Mouse (Mus musculus) testis, adult 2 months (tissue): ENCODE data around the gene Rab10. TPM values are rescaled to one million over a fixed set of nuclear protein-coding genes. Genes with fewer than 3 reads are reported as not detected.

Source experiments
- H3K27ac ChIP-seq: fragments of 200-500 bp; 2 replicates; pipeline ENCODE4 v1.5.1; 2012; ENCODE audit warnings: low read depth, low read length; ENCODE audit not compliant: control insufficient read depth, insufficient read depth
- H3K27me3 ChIP-seq: fragments of 200-500 bp; 2 replicates; pipeline ENCODE4 v1.6.1; 2012; ENCODE audit warnings: mild to moderate bottlenecking, low read length, moderate library complexity; ENCODE audit not compliant: control insufficient read depth, insufficient read depth
- H3K36me3 ChIP-seq: fragments of 200-500 bp; 2 replicates; pipeline ENCODE4 v1.6.1; 2012; ENCODE audit warnings: mild to moderate bottlenecking, low read length; ENCODE audit not compliant: control insufficient read depth, insufficient read depth
- H3K4me1 ChIP-seq: fragments of 200-500 bp; 2 replicates; pipeline ENCODE4 v1.6.1; 2012; ENCODE audit warnings: low read length; ENCODE audit not compliant: control insufficient read depth, insufficient read depth
- H3K4me3 ChIP-seq: fragments of 200-500 bp; 2 replicates; pipeline ENCODE4 v1.5.1; 2012; ENCODE audit warnings: low read depth, mild to moderate bottlenecking, low read length, moderate library complexity, mixed read lengths; ENCODE audit not compliant: control insufficient read depth
- CTCF ChIP-seq: fragments of 200-500 bp; IDR thresholded peaks from 2 replicates; pipeline ENCODE4 v1.5.1; 2012; ENCODE audit warnings: low read depth, mild to moderate bottlenecking, inconsistent platforms, low read length, moderate library complexity; ENCODE audit not compliant: control insufficient read depth, insufficient read depth, insufficient replicate concordance
- POLR2A ChIP-seq: fragments of 200-500 bp; IDR thresholded peaks from 2 replicates; pipeline ENCODE4 v1.6.1; 2012; ENCODE audit warnings: low read depth, mild to moderate bottlenecking, inconsistent platforms, low read length, moderate library complexity; ENCODE audit not compliant: control insufficient read depth
- polyA plus RNA-seq: library from polyadenylated mRNA; depleted of rRNA; stranded (reverse); fragments of >200 nt; gene quantifications from 2 replicates; pipeline ENCODE4 v1.2.3, GENCODE M21; 2012

Gene Rab10
- polyA plus RNA-seq, 1 experiment: 15.3 TPM

- Histone ChIP-seq H3K4me1 (no peaks in the 10 kb centered on the region), H3K4me3 (no peak overlapping the region), H3K27me3 (no peaks in the 10 kb centered on the region), H3K27ac (no peak overlapping the region), H3K36me3 (no peaks in the 10 kb centered on the region)
- TF ChIP-seq CTCF (no peak), POLR2A (no peak)
Observed at GRCm38 (mm10) chr12:3283829-3284440, 25.8 kb downstream of the Rab10 start.

- no peak for TF ChIP-seq POLR2A
- no peak for TF ChIP-seq CTCF
- Histone ChIP-seq H3K36me3 (no peaks in the 10 kb centered on the region), H3K4me1 (no peaks in the 10 kb centered on the region), H3K27me3 (no peaks in the 10 kb centered on the region), H3K4me3 (no peak overlapping the region), H3K27ac (no peak overlapping the region)
Observed at GRCm38 (mm10) chr12:3282954-3283353, 26.8 kb downstream of the Rab10 start.

DNA sequence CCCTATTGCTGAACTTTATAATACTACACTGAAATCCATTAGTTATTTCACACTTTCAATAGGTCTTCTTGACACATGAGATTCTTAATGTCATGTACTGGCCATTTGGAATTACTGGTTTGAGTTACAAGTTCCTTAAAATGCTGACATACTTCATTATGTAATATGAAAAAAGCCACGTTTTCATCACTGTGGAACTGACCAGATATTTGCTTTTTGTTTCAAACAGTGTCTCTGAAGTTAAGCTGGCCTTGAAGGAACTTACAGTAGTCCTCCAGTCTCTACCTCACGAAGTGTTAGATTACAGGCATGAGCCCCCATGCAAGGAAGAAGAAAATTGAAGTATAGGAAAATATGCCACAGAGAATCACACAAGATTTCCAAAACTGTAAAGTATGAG, 27.2 kb downstream of the Rab10 start:
- Histone ChIP-seq H3K4me1 (no peaks in the 10 kb centered on the region), H3K36me3 (no peaks in the 10 kb centered on the region), H3K27me3 (no peaks in the 10 kb centered on the region), H3K27ac (no peak overlapping the region), H3K4me3 (no peak overlapping the region)
- no peak for TF ChIP-seq POLR2A
- TF ChIP-seq CTCF: no peak

- TF ChIP-seq POLR2A: no peak
- no peak for TF ChIP-seq CTCF
- no peaks in the 10 kb centered on the region for H3K36me3 ChIP-seq
- H3K27me3 ChIP-seq: no peaks in the 10 kb centered on the region
- H3K4me3 ChIP-seq: no peak overlapping the region
- no peaks in the 10 kb centered on the region for H3K4me1 ChIP-seq
- no peak overlapping the region for H3K27ac ChIP-seq
Observed at GRCm38 (mm10) chr12:3278880-3279339, 30.9 kb downstream of the Rab10 start.

GRCm38 (mm10) chr12:3270818-3271217, 39.0 kb downstream of the Rab10 start:
- Histone ChIP-seq H3K27ac (no peak overlapping the region), H3K4me1 (no peaks in the 10 kb centered on the region), H3K4me3 (no peak overlapping the region), H3K36me3 (no peaks in the 10 kb centered on the region), H3K27me3 (no peaks in the 10 kb centered on the region)
- TF ChIP-seq POLR2A (no peak), CTCF (no peak)

- TF ChIP-seq CTCF (no peak), POLR2A (no peak)
- H3K36me3 ChIP-seq: no peaks in the 10 kb centered on the region
- H3K4me1 ChIP-seq: no peaks in the 10 kb centered on the region
Observed at GRCm38 (mm10) chr12:3267397-3267796, 42.4 kb downstream of the Rab10 start.

DNA sequence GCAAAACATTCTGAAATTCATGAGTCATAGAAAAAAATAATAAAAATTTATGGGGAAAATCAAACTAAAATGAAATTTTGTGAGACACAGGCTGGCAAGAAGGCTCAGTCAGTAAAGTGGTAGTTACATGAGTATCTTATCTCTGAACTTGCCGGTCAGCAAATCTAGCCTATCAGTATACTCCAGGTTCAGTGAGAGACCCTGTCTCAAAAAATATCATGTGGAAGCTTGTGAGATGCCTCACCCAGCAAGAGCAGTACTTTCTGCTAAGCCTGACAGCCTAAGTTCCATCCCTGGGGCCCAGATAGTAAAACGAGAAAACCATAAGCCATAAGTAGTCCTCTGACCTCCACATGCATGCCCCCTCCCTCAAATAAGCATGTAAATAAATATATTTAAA, 44.6 kb downstream of the Rab10 start:
- Histone ChIP-seq H3K27me3 (no peaks in the 10 kb centered on the region), H3K27ac (no peak overlapping the region), H3K4me1 (peaks cover 2% of the 10 kb centered on the region; the same call in 1 of the 2 replicates), H3K36me3 (no peaks in the 10 kb centered on the region), H3K4me3 (no peak overlapping the region)
- no peak for TF ChIP-seq CTCF
- no peak for TF ChIP-seq POLR2A

More at GRCm38 (mm10) chr12:3267397-3267796, 42.4 kb downstream of the Rab10 start:
- Histone ChIP-seq H3K4me3 (no peak overlapping the region), H3K27me3 (no peaks in the 10 kb centered on the region), H3K27ac (no peak overlapping the region)
